Mouse (Mus musculus): ENCODE data around the gene Adcy2. TPM values are rescaled to one million over a fixed set of nuclear protein-coding genes. Genes with fewer than 3 reads are reported as not detected.

The Adcy2 gene
- total and polyA plus RNA-seq, 2 experiments from 2014 or later = 11.3 to 32.8 TPM

DNA sequence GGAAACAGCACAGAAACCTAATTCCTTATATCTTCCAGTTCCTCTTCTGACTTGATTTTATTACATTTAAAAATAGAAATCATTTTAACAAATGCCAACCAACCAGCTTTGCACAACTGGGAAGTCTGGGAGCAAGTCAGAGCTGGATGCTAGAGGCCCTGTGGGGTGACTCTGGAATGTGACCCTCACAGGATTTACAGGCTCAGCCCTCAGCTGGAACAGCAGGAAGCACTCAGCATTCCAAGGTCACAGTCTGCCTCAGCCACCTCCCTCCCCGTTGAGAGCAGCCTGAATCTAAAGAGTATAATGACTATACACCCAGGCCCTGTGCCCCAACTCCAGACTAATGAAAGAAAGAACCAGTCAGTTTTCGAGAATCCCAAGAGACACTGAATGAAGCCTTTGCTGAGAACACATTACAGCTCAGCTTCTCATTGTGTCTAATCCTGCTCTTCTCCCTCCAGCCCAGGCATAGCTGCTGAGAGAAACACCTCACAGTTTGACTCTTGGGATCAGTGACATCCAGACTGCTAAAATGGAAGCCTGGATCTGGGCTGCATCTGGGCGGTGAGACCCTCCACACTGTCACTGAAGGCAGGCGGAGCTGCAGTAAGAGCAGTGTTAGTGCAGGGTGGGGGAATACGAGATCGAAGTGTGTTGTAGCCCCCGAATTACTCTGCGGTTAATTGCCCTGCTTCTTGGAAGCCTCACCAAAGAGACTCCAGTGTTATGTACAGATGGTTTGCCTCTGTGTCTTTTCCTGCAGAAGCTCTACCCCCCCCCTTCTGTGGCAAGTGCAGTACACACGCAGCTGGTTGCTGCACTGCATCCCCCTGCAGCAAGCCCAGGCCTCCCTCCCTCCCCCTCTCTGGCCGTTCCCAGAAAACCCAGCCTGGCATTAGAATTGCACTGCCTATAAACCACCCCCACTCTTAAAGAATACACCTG, 426.1 kb downstream of the Adcy2 start:
- 65% methylated on average over 10 of the region's 10 CpGs for WGBS
- peaks cover 58% of the 10 kb centered on the region for H3K36me3 ChIP-seq (ENCODE audit: insufficient read depth)

GRCm38 (mm10) chr13:68572247-68572646, 427.1 kb downstream of the Adcy2 start:
- no peak overlapping the region for H3K4me2 ChIP-seq (ENCODE audit: low read depth)
- H3K9ac ChIP-seq = no peak overlapping the region
- H3K27ac ChIP-seq (ENCODE audit: low read depth, low read length) = no peak overlapping the region
- TF ChIP-seq CTCF (IDR thresholded peaks at IDR 0.05; ENCODE audit: low read depth) = no peak
- H3K36me3 ChIP-seq (ENCODE audit: insufficient read depth) = peaks cover 64% of the 10 kb centered on the region
- DNase-seq (no peak), ATAC-seq (no peak)
- H3K9me3 ChIP-seq (ENCODE audit: low read length) = no peaks in the 10 kb centered on the region
- WGBS = 93% methylated on average over 19 of the region's 19 CpGs
- H3K27me3 ChIP-seq (ENCODE audit: insufficient read depth, low read length) = no peaks in the 10 kb centered on the region
- no peak overlapping the region for H3K4me3 ChIP-seq (ENCODE audit: low read depth, low read length)
- no peaks in the 10 kb centered on the region for H3K4me1 ChIP-seq (ENCODE audit: insufficient read depth)

More for the DNA sequence above, 426.1 kb downstream of the Adcy2 start:
- no peak for TF ChIP-seq CTCF (IDR thresholded peaks at IDR 0.05; ENCODE audit: low read depth)
- no peak for DNase-seq
- no peak for ATAC-seq
- no peaks in the 10 kb centered on the region for H3K27me3 ChIP-seq (ENCODE audit: insufficient read depth, low read length)
- no peak overlapping the region for H3K27ac ChIP-seq (ENCODE audit: low read depth, low read length)
- H3K4me2 ChIP-seq (ENCODE audit: low read depth) = no peak overlapping the region
- H3K9ac ChIP-seq = no peak overlapping the region
- H3K9me3 ChIP-seq (ENCODE audit: low read length) = no peaks in the 10 kb centered on the region
- H3K4me1 ChIP-seq (ENCODE audit: insufficient read depth) = no peaks in the 10 kb centered on the region
- no peak overlapping the region for H3K4me3 ChIP-seq (ENCODE audit: low read depth, low read length)

Data from forebrain, postnatal 0 days (tissue).